Mouse (Mus musculus): ENCODE measurements around the gene Rnf224.

Gene Rnf224

DNA sequence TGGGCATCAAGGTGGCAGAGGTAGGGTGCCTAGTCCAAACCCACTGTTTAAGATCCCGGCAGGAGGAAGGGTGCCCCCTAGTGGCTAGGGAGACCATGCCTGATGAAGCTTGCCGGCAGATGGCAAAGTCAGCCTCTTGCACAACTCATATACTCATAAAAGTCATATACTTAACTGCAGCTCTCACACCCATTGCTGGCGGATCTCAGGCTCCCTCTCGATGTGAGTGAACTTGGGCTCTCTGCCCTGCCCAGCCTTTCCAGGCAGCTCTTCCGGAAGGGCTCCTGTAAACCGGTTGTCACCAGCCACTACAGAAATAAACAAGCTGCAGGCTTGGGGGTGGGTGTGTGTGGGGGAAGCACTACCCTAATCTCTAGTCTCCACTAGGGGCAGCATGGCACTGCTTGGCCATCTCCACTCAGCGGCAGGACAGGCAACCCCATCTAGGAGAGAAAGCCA, 8.1 kb downstream of the Rnf224 start:
- DNase-seq (ENCODE audit: extremely low read depth, low read depth, low spot score): peak; percentile 77

DNA sequence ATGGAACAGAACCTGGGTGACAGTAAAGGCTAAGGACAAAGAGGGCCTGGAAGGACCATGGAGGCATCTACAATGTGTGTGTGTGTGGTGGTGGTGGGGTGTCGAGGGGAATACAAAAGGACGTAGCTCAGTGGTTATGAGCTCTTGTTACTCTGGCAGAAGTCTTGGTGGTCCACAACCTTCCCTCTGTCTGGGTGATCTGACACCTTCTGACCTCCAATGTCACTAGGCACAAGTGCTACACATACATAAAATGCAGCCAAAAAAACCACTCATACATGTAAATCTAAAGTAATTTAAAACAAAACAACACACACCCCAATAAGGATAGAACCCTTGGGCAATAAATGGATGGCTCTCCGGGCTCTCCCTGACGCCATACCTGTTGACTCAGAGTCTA, 9.2 kb downstream of the Rnf224 start:
- DNase-seq (ENCODE audit: extremely low read depth, low read depth, low spot score): no peak

DNA sequence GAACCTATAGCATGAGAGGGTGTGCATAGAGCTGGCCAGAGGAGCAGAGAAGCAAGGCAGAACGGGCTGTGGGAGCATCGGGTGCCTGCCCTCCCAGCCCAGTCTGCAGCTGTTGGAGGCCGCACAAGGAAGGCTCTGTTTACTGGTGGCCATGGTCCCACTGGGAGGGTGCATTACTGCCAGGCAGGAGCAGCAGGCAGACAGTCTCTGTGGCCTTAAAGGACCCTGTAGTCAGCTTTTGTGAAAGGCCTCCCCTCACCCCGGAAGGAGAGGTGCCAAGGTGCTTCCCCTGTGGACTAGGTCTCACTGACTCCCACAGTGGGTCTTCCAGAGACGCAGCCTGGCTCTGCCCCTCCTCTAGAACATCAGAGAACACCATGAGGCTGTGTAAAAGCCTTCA, 9.7 kb downstream of the Rnf224 start:
- DNase-seq (ENCODE audit: extremely low read depth, low read depth, low spot score): no peak

DNA sequence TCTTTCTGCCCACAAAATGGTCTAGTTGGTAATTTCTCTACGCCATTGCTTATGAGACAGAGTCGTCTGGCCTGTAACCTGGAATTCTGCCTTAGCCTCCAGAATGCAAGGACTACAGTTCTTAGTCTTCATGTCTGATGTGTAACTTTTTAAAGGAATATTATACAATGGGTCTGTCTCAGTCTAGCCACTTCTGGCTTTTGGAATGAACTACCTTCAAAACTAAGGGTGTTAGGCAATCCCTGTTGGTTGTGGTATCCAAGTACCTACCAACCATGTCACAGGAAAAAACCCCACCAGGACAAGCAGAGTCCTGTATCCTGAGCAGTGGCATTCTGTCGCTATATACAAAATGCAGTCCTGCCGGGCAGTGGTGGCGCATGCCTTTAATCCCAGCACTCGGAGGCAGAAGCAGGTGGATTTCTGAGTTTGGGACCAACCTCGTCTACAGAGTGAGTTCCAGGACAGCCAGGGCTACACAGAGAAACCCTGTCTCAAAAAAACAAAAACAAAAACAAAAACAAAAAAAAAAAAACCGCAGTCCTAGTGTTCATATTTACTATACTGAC, 10.7 kb downstream of the Rnf224 start:
- DNase-seq (ENCODE audit: extremely low read depth, low read depth, low spot score): no peak

DNA sequence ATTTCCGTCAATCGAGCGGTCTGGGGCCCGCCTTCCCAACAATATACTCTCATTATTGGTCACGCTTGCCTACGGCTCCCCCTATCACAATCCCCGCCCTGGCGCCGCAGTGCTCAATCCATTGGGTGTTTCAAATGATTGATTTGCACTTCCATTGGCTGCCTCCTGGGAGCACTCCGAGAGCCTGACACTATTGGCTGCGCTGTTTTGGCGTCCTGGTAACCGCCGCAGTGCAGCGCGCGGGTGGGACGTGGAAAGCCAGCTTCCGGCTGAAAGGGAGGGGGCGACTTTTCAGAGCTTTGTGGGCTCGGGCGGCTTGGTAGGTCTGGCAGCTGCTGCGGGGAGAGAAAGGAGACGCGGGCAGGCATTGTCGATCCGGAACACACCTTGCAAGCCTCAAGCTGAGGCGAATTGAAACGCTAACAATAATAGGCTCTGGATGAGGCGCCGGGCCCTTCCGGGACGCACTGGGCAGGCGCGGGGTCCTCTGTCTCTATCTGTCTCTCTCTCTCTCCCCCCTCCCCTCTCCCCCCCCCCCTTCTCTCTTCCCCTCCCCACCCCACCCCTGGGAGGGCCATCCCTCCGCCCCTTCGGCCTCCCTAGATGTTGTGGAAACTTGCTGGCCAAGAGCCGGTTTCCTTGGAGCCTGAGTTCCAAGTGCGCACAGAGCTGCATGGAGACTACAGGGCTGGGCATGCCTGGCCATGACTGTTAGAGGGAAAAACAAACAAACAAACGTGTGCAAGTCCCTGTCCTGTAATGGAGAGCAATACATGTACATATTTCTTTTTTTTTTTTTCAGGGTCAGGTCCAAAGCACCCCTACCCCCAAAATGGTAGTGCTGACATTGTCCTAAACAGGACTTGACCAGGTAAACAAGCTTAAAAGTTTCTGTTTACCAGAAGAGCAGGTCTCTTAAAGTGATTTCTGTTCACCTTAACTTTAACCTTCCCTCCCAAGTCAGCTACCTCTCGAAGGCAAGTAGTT, 11.5 kb downstream of the Rnf224 start:
- DNase-seq (ENCODE audit: extremely low read depth, low read depth, low spot score): peak; percentile 96

DNA sequence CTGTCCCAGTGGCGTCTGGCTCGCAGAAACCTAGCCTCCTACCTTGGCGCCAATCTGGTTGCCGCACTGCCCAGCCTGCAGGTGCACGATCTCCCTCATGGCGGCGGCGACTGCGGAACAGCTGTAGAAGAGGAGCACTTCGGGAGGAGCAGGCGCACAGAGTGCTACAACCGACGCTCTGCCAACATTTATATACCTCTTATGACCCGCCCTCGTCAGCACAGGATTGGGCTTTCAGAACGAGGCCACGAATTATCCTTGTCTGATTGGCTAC, 12.2 kb downstream of the Rnf224 start, which contains the start of gene Tubb4b:
Gene Tubb4b (minus strand): TSS at position 211 of the 274 bp plus-strand sequence.
- no peak for DNase-seq (ENCODE audit: extremely low read depth, low read depth, low spot score)

DNA sequence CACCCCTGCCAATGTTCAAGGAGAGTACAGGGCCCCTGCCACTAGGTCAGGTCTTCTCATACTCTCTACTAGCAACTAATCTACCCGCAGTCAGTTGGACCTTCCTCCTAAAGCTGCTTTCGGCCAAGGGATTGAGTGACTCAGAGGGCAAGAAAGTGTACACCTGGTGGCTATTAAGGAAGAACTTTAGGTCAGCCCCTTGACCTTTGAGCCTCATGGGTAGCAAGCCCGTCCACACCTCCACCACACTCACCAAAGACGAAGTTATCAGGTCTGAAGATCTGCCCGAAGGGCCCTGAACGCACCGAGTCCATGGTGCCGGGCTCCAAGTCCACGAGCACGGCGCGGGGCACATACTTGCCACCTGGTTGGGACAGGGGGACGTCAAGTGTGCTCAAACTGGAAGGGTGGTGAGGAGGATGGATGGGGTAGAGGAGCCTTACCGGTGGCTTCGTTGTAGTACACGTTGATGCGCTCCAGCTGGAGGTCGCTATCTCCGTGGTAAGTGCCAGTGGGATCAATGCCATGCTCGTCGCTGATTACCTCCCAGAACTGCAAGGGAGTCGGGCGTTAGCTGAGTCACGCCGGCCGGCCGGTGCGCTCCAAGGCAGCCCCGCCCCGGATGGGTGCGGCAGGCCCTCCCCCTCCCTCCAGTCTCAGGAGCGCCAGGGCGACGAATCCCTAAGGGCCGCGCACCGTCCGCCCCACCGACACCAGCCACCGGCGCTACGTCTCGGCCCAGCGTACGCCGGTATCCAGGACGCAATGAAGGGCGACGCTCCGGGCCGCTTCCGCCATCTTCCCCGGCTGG, 12.7 kb downstream of the Rnf224 start:
- DNase-seq (ENCODE audit: extremely low read depth, low read depth, low spot score): no peak

DNA sequence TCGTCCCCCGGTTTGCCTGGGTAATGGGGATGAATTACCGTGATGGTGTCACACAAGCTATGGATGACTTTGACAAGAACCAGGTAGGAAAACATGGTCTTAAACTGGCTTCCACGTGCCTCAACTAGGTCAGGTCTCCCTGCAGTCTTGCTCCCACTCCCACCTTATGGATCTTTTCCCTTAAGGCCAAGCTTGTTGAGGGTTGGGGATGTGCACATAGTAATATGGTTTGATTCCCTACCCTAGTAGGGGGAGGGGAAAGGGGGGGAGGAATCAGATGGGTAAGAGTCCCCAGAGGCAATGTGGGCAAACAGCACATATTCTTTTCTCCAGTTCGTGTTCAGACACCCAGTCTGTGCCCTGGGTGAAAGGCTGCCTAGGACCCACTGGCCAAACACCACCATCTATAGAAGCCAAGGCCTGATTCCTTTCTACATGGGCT, 15.2 kb downstream of the Rnf224 start:
- DNase-seq (ENCODE audit: extremely low read depth, low read depth, low spot score): no peak

DNA sequence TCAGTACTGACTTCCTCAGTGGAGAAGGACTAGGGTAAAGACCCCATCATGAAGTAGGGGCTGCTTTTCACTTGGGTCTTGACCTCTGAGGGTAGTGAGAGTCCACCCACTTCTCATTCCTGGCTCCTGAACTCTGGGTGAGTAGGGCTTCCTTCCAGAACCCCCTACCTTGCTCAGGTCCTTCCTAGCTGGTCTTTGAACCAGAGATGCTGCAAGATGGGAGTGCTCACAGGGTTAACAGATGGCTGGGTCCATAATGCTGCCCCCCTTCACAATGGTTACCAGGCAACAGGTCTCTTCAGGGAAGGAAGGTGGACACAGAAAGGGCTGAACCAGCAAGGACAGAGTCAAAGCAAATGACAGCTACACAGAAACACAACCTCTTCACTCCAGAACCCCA, 18.1 kb downstream of the Rnf224 start, which contains the start of gene Fam166a:
Gene Fam166a (plus strand): TSS at position 301 of the 400 bp plus-strand sequence.
- no peak for DNase-seq (ENCODE audit: extremely low read depth, low read depth, low spot score)

DNA sequence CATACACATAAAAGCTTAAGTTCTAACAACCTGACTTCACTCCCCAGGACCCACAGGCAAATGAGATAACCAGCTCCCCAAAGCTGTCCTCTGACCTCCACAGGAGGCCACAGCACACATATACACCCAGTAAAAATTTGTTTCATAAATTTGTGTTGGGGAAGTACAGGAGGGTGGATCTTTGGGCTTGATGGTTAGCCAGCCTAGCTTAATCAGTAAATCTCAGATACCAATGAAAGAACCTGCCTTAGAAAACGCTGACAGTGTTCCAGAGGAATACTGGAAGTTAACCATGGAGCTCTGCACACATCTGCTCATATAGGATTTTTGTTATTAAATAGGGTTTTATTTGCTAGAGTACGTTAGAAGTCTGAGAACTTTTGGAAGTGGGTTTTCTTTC, 18.9 kb downstream of the Rnf224 start:
- DNase-seq (ENCODE audit: extremely low read depth, low read depth, low spot score): no peak

DNA sequence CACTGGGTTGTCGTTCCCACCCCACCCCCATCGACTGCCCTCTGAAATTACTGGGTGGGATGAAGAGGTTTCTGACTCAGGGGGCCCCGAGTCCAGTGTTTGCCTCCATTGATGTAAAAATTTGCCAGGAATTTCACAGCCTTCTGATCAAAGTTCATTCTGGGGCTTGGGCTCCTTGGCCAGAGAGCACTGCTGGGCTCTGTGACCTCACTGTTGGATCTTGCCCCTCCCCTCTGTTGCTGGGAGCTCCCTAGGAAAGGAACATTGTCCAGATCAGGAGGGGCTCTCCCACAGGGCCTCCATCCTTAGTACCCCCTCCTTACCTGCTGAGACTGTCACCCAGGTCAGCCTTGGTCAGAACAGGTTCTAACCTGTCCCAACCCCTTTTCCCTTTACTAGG, 22.1 kb downstream of the Rnf224 start, which contains the start of gene Stpg3:
Gene Stpg3 (minus strand): TSS at position 194 of the 400 bp plus-strand sequence.
- DNase-seq (ENCODE audit: extremely low read depth, low read depth, low spot score): no peak

DNA sequence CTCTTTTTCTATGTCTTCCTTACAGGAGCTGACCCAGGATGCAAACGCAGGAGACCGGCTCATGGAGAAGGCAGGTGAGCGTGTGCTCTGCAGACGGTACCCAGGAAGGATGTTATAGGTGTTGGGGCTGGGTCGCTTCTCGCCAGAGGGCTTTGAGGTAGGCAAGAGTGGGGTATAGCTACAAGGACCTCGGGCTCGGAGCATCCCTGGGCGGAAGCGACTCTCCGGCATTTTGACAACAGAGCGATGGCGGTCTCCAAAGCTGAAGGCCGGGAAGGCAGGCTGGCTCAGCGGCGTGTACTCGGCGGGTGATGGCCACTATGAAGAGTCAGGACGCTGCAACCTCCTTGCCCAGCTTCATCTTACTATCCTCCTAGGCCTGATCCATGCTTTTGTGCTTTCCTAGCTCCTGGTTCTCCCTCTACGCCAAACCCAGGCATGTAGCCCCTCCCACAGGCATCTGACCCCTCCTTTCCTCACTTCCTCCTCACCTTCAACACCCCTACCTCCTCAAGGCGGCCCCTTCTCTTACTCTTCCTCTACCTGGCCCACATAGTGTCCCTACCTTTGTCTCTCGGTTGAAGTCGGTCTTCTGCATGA, 23.2 kb downstream of the Rnf224 start:
- DNase-seq (ENCODE audit: extremely low read depth, low read depth, low spot score): no peak

DNA sequence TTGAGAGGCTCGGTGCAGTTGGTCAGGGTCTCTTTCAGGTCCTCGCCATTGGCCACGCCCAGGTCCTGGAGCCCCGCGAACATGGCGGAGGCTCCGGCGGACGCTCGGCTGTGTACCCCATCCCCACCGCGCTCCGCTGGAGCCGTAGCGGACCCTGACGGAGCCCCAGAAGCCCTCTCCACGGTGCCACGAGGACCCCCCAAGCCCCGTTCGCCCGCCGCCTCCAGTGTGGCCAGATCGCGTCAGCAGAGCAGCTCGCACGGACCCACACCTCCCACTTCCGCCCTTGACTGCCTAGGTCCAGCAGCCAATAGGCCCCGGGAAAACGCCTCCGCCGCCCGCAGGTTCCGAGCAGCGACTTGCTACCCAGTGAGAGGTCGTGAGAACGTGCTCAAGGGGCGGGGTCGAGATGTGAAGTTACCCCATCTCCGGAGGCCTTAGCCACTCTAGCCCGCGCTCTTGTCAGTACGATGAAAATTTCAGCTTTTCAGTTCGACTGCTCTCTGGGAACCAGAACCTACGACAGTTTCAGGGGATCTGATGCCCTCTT, 25.4 kb downstream of the Rnf224 start, which contains the start of gene Nelfb:
Gene Nelfb (minus strand): TSS at position 369 of the 550 bp plus-strand sequence.
- DNase-seq (ENCODE audit: extremely low read depth, low read depth, low spot score): no peak

DNA sequence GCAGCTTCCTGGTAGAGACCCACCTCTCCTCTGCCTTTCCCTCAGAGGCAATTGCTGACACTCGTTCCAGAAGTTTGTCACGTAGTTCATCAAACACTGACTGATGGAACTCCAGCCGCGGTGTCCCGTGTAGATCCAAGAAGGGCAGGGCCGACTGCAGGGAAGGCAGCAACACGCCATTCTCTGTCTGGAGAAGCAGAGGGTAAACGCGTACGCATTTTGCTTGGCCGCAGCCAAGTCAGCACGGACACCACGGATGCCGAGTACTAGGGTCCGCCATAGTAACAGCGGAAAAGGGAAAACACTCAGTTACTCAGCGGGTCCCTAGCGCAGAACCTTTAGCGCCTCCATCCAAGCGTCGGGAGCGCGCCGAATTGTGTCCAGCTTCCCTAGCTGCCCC, 25.9 kb downstream of the Rnf224 start:
- DNase-seq (ENCODE audit: extremely low read depth, low read depth, low spot score): no peak

DNA sequence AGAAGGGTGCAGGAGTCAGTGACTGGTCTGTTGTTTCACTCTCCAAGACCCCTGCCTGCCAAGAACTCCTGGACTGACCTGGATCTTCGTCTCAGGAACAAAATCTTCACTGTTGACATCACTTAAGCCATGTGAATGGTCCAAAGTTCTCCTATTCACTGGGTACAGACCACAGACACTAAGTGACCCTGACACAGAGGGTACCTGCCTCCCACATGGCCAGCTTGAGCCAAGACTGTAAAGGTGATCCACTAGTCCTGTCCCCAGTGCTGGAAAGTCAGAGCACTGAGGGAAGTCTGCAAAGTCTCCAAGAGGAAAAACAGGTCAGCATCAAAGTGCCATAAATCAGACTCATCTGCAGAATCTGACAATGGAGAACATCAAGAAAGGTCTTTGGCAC, 29.0 kb downstream of the Rnf224 start:
- no peak for DNase-seq (ENCODE audit: extremely low read depth, low read depth, low spot score)

DNA sequence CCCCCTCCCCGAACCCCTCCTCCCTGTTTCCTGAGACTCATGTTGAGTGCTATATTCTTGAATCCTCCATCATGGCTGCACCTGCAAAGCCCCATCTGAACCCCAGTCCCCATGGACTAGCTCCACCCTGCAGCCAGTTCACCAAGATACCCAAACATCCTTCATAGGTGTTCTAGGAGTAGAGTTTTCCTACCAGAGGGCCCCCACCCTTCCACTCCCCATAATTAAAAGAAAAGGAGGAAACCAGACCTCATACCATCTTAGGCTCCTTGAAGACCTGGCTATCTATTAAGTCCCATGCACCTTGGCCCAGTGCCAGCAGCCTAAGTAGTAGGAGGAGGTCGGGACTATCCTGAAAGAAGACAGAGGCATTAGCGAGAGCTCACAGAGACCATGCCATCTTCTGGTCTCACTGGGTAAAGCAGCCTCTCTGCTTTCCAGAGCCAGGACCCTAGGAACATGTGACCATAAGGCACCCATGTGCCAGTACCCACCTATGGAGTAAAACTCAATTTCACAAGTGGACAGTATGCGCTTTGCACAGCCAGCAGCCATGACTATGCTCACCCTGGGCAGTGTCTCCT, 32.9 kb downstream of the Rnf224 start:
- no peak for DNase-seq (ENCODE audit: extremely low read depth, low read depth, low spot score)

DNA sequence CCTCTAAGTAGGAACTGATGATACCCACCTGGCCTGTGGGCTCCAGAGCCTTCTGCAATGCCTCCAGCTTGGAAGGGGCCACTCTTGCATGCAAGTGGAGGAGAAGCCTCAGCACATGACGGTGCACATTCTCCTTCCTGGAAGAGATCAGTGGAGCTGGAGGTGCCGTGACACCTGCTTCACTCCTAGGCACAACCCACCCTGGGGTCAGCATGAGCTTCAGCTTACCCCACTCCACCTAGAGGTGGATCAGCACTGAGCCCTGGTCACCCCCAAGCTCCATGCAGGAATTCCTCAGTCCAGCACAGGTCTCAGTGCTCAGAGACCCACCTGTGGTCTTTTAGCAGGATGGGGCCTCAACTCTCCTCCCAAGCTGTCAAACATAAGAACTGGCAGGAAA, 36.0 kb downstream of the Rnf224 start:
- DNase-seq (ENCODE audit: extremely low read depth, low read depth, low spot score): no peak

DNA sequence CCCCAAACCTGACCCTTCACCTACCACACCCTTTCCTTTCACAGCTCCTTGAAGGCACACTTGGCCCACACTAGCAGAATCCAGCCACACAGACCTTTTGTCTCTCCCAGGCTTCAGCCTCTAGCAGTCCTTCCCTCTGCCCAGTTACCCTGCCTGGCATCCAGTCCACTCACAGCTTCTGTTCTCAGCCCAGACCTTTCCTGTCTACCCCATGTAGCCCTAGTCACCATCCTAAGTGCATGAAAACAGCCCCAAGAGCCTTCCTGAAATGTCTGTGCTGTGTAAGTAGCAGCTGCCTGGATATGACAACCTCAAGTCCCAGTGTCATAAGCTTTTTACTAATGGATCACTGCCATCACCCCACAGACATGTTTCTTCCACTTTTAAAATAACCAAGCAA, 38.6 kb downstream of the Rnf224 start:
- no peak for DNase-seq (ENCODE audit: extremely low read depth, low read depth, low spot score)

DNA sequence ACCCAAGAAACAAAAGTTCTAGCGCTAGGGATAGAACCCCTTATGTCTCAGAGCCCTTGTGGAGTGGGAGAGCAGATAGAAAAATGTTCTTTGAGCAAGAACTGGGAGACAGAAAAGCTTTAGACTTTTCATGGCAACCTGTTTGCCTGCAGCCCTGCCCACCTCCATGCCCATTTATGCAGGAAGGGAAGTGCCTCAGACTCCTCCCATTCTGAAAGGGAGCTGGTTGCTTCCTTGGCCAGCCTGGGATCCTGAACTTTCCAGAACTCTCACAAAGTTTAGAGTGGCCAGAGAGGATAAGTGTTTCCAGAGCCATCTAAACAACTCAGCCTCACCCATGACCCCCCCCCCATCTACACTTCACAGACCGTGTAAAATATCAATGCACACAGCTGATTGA, 39.4 kb downstream of the Rnf224 start:
- DNase-seq (ENCODE audit: extremely low read depth, low read depth, low spot score): no peak
